Mouse (Mus musculus) limb, embryonic 13.5 days (tissue): ENCODE measurements around the gene Morn3. TPM values are rescaled to one million over a fixed set of nuclear protein-coding genes. Genes with fewer than 3 reads are reported as not detected.

ENCODE experiments used
- ATAC-seq: fragments of 200-750 bp; cut with Nextera tagmentation; 2 replicates; pipeline ENCODE4 v1.8.0; 2017; ENCODE audit warnings: low read depth, moderate number of reproducible peaks, moderate TSS enrichment; ENCODE audit not compliant: low FRiP score
- H3K27ac ChIP-seq: fragments of 300-500 bp; sonication (generic); 2 replicates; pipeline ENCODE4 v1.5.1; 2015; ENCODE audit warnings: inconsistent platforms, mild to moderate bottlenecking, moderate library complexity
- H3K27me3 ChIP-seq: fragments of 300-500 bp; sonication (generic); 2 replicates; pipeline ENCODE4 v1.6.1; 2015; ENCODE audit warnings: mild to moderate bottlenecking, inconsistent platforms
- H3K36me3 ChIP-seq: fragments of 300-500 bp; sonication (generic); 2 replicates; pipeline ENCODE4 v1.6.1; 2015; ENCODE audit warnings: inconsistent platforms, mild to moderate bottlenecking, moderate library complexity
- H3K4me1 ChIP-seq: fragments of 300-500 bp; sonication (generic); 2 replicates; pipeline ENCODE4 v1.6.1; 2015; ENCODE audit warnings: inconsistent platforms
- H3K4me2 ChIP-seq: fragments of 300-500 bp; sonication (generic); replicated peaks from 2 replicates; pipeline ENCODE4 v1.6.1; 2015; ENCODE audit warnings: inconsistent platforms, mild to moderate bottlenecking, moderate library complexity
- H3K4me3 ChIP-seq: fragments of 300-500 bp; sonication (generic); 2 replicates; pipeline ENCODE4 v1.5.1; 2015; ENCODE audit warnings: moderate library complexity, mild to moderate bottlenecking, inconsistent platforms
- H3K9ac ChIP-seq: fragments of 300-500 bp; sonication (generic); 2 replicates; pipeline ENCODE4 v1.6.1; 2015; ENCODE audit warnings: mild to moderate bottlenecking, inconsistent platforms
- H3K9me3 ChIP-seq: fragments of 300-500 bp; sonication (generic); 2 replicates; pipeline ENCODE4 v1.6.1; 2016; ENCODE audit warnings: inconsistent platforms
- WGBS: fragments of 180-500 bp; shearing (Covaris S2); methylation state at CpG from one replicate; pipeline ENCODE4 v1.1.7; 2015; 5-methylcytosine and 5-hydroxymethylcytosine counted together
- polyA plus RNA-seq: library from polyadenylated mRNA; unstranded; fragments of >200 nt; fragmentation: Nextera tagmentation; extraction: Ambion mirVana; gene quantifications from 2 replicates; pipeline ENCODE4 v1.2.1, GENCODE M21; 2015

Morn3 gene
- polyA plus RNA-seq, 1 experiment from 2014 or later = not detected

GRCm38 (mm10) chr5:123035089-123035488, 11.7 kb downstream of the Morn3 start:
- no peak for ATAC-seq
- no peaks in the 10 kb centered on the region for H3K27me3 ChIP-seq
- 85% methylated on average over 4 of the region's 4 CpGs for WGBS
- no peaks in the 10 kb centered on the region for H3K9me3 ChIP-seq
- H3K36me3 ChIP-seq = peaks cover 23% of the 10 kb centered on the region
- H3K27ac ChIP-seq = no peak overlapping the region
- H3K4me2 ChIP-seq = no peak overlapping the region
- H3K4me1 ChIP-seq = peaks cover 14% of the 10 kb centered on the region
- H3K9ac ChIP-seq = no peak overlapping the region
- no peak overlapping the region for H3K4me3 ChIP-seq

GRCm38 (mm10) chr5:123033646-123034160, 13.1 kb downstream of the Morn3 start:
- peaks cover 4% of the 10 kb centered on the region for H3K4me1 ChIP-seq
- no peak for ATAC-seq
- 74% methylated on average over 7 of the region's 7 CpGs for WGBS
- no peak overlapping the region for H3K9ac ChIP-seq
- no peak overlapping the region for H3K27ac ChIP-seq
- H3K9me3 ChIP-seq = no peaks in the 10 kb centered on the region
- H3K36me3 ChIP-seq = peaks cover 35% of the 10 kb centered on the region
- H3K4me3 ChIP-seq = no peak overlapping the region
- H3K4me2 ChIP-seq = no peak overlapping the region
- no peaks in the 10 kb centered on the region for H3K27me3 ChIP-seq

- ATAC-seq = no peak
- no peak overlapping the region for H3K9ac ChIP-seq
- H3K27ac ChIP-seq = no peak overlapping the region
- WGBS = 93% methylated on average over 3 of the region's 3 CpGs
- H3K4me3 ChIP-seq = no peak overlapping the region
- H3K9me3 ChIP-seq = no peaks in the 10 kb centered on the region
- H3K27me3 ChIP-seq = no peaks in the 10 kb centered on the region
- H3K4me1 ChIP-seq = peaks cover 16% of the 10 kb centered on the region
- peaks cover 35% of the 10 kb centered on the region for H3K36me3 ChIP-seq
- H3K4me2 ChIP-seq = no peak overlapping the region
Measured at GRCm38 (mm10) chr5:123031312-123031711, 15.5 kb downstream of the Morn3 start.

- ATAC-seq = no peak
- 86% methylated on average over 7 of the region's 7 CpGs for WGBS
- Histone ChIP-seq H3K27me3 (no peaks in the 10 kb centered on the region), H3K4me2 (no peak overlapping the region), H3K4me1 (peaks cover 25% of the 10 kb centered on the region), H3K4me3 (no peak overlapping the region), H3K36me3 (peaks cover 35% of the 10 kb centered on the region), H3K9me3 (no peaks in the 10 kb centered on the region), H3K27ac (peak overlapping the region; percentile 33; the same call in 1 of the 2 replicates), H3K9ac (no peak overlapping the region)
Measured at GRCm38 (mm10) chr5:123029729-123030128, 17.1 kb downstream of the Morn3 start.

- Histone ChIP-seq H3K9ac (no peak overlapping the region), H3K4me2 (no peak overlapping the region), H3K4me3 (no peak overlapping the region), H3K36me3 (peaks cover 33% of the 10 kb centered on the region), H3K9me3 (no peaks in the 10 kb centered on the region), H3K4me1 (peaks cover 29% of the 10 kb centered on the region), H3K27ac (no peak overlapping the region), H3K27me3 (no peaks in the 10 kb centered on the region)
- WGBS = 66% methylated on average over 6 of the region's 6 CpGs
- ATAC-seq = no peak
Measured at GRCm38 (mm10) chr5:123027436-123027835, 19.4 kb downstream of the Morn3 start.

GRCm38 (mm10) chr5:123026414-123026813, 20.4 kb downstream of the Morn3 start:
- H3K4me3 ChIP-seq = no peak overlapping the region
- H3K9me3 ChIP-seq = no peaks in the 10 kb centered on the region
- 54% methylated on average over 6 of the region's 6 CpGs for whole genome bisulfite sequencing
- no peaks in the 10 kb centered on the region for H3K27me3 ChIP-seq
- H3K4me1 ChIP-seq = peaks cover 29% of the 10 kb centered on the region
- H3K27ac ChIP-seq = no peak overlapping the region
- H3K9ac ChIP-seq = no peak overlapping the region
- no peak overlapping the region for H3K4me2 ChIP-seq
- no peak for ATAC-seq
- H3K36me3 ChIP-seq = peaks cover 23% of the 10 kb centered on the region

GRCm38 (mm10) chr5:123024965-123025573, 21.7 kb downstream of the Morn3 start:
- Histone ChIP-seq H3K4me2 (no peak overlapping the region), H3K4me3 (no peak overlapping the region), H3K9me3 (no peaks in the 10 kb centered on the region), H3K9ac (no peak overlapping the region), H3K4me1 (peaks cover 30% of the 10 kb centered on the region), H3K36me3 (peaks cover 12% of the 10 kb centered on the region), H3K27ac (no peak overlapping the region), H3K27me3 (no peaks in the 10 kb centered on the region)
- ATAC-seq = no peak
- 59% methylated on average over 9 of the region's 9 CpGs for WGBS

GRCm38 (mm10) chr5:123024312-123024711, 22.5 kb downstream of the Morn3 start:
- WGBS = 91% methylated on average over 6 of the region's 6 CpGs
- Histone ChIP-seq H3K27ac (no peak overlapping the region), H3K27me3 (no peaks in the 10 kb centered on the region), H3K9ac (no peak overlapping the region), H3K4me3 (no peak overlapping the region), H3K36me3 (peaks cover 4% of the 10 kb centered on the region), H3K4me2 (no peak overlapping the region), H3K4me1 (peaks cover 37% of the 10 kb centered on the region), H3K9me3 (no peaks in the 10 kb centered on the region)
- ATAC-seq = no peak

GRCm38 (mm10) chr5:123023049-123023448, 23.8 kb downstream of the Morn3 start:
- peak overlapping the region; percentile 22; the same call in 1 of the 2 replicates for H3K27ac ChIP-seq
- no peak overlapping the region for H3K9ac ChIP-seq
- peaks cover 1% of the 10 kb centered on the region; the same call in 1 of the 2 replicates for H3K36me3 ChIP-seq
- 67% methylated on average over 6 of the region's 6 CpGs for WGBS
- peaks cover 50% of the 10 kb centered on the region for H3K4me1 ChIP-seq
- no peak for ATAC-seq
- no peak overlapping the region for H3K4me3 ChIP-seq
- H3K27me3 ChIP-seq = no peaks in the 10 kb centered on the region
- no peaks in the 10 kb centered on the region for H3K9me3 ChIP-seq
- H3K4me2 ChIP-seq = no peak overlapping the region

- Histone ChIP-seq H3K9ac (no peak overlapping the region), H3K4me3 (no peak overlapping the region), H3K4me2 (no peak overlapping the region), H3K9me3 (no peaks in the 10 kb centered on the region), H3K27ac (no peak overlapping the region), H3K4me1 (peaks cover 50% of the 10 kb centered on the region), H3K36me3 (peaks cover 6% of the 10 kb centered on the region; the same call in 1 of the 2 replicates), H3K27me3 (no peaks in the 10 kb centered on the region)
- WGBS = 87% methylated on average over 7 of the region's 7 CpGs
- ATAC-seq = no peak
Measured at GRCm38 (mm10) chr5:123021438-123021837, 25.4 kb downstream of the Morn3 start.

GRCm38 (mm10) chr5:123020426-123020825, 26.4 kb downstream of the Morn3 start:
- WGBS = 92% methylated on average over 5 of the region's 5 CpGs
- no peaks in the 10 kb centered on the region for H3K27me3 ChIP-seq
- H3K9me3 ChIP-seq = no peaks in the 10 kb centered on the region
- H3K9ac ChIP-seq = no peak overlapping the region
- no peak overlapping the region for H3K4me2 ChIP-seq
- no peak for ATAC-seq
- H3K4me3 ChIP-seq = no peak overlapping the region
- peaks cover 51% of the 10 kb centered on the region for H3K4me1 ChIP-seq
- H3K36me3 ChIP-seq = peaks cover 6% of the 10 kb centered on the region; the same call in 1 of the 2 replicates
- H3K27ac ChIP-seq = no peak overlapping the region

- WGBS = 38% methylated on average over 10 of the region's 10 CpGs
- peak overlapping the region; percentile 33; the same call in 1 of the 2 replicates for H3K4me2 ChIP-seq
Measured at GRCm38 (mm10) chr5:123019336-123020016, 27.3 kb downstream of the Morn3 start.

More at GRCm38 (mm10) chr5:123019336-123020016, 27.3 kb downstream of the Morn3 start:
- H3K4me1 ChIP-seq = peaks cover 47% of the 10 kb centered on the region
- H3K27ac ChIP-seq = peak overlapping the region; percentile 72
- H3K27me3 ChIP-seq = no peaks in the 10 kb centered on the region
- no peak overlapping the region for H3K4me3 ChIP-seq
- H3K9ac ChIP-seq = peak overlapping the region; percentile 36
- ATAC-seq = no peak
- peaks cover 6% of the 10 kb centered on the region; the same call in 1 of the 2 replicates for H3K36me3 ChIP-seq
- no peaks in the 10 kb centered on the region for H3K9me3 ChIP-seq
